Comparison of ENCODE assay signal across 24 mouse cellular contexts in genomic region chr11:112140912-112141311, GRCm38 (mm10).
DNase-seq lines count a peak whose midpoint lies in the region; ATAC-seq lines count a peak whose summit lies in the region.
"Had no signal": no experiment of that assay in that cellular context is flagged by ENCODE, and none has a peak within 500 bp of the region (broad histone marks: within the 10 kb centered on the region; RNA-seq: fewer than 3 reads in every experiment).

No protein-coding gene starts in this region.

- H3K27ac ChIP-seq in hindbrain, embryonic 14.5 days: no peak overlapping the region
- H3K27ac ChIP-seq in hindbrain, embryonic 10.5 days: no peak overlapping the region
- H3K27ac ChIP-seq in forebrain, embryonic 13.5 days: 0 out of 2 replicates have a peak overlapping the region, but pooled peaks have one; percentile 4
- H3K27ac ChIP-seq in neural tube, embryonic 13.5 days (replicated peaks): no peak overlapping the region
- H3K27ac ChIP-seq: kidney, postnatal 0 days; liver, embryonic 15.5 days; lung, embryonic 15.5 days; stomach, postnatal 0 days had no signal

- H3K4me1 ChIP-seq in hindbrain, embryonic 14.5 days (replicated peaks; ENCODE audit: control insufficient read depth, insufficient read depth, low read length): peaks cover 19% of the 10 kb centered on the region
- H3K4me1 ChIP-seq in hindbrain, embryonic 10.5 days (replicated peaks): peaks cover 32% of the 10 kb centered on the region
- peaks cover 35% of the 10 kb centered on the region for H3K4me1 ChIP-seq in forebrain, embryonic 13.5 days
- H3K4me1 ChIP-seq in neural tube, embryonic 13.5 days (replicated peaks): peaks cover 35% of the 10 kb centered on the region
- H3K4me1 ChIP-seq: liver, embryonic 15.5 days; lung, embryonic 15.5 days; megakaryocyte, embryonic 14.5 days had no signal

- no peaks in the 10 kb centered on the region for H3K27me3 ChIP-seq in hindbrain, embryonic 14.5 days (ENCODE audit: control insufficient read depth, insufficient read depth, low read length)
- peaks cover 16% of the 10 kb centered on the region for H3K27me3 ChIP-seq in hindbrain, embryonic 10.5 days (ENCODE audit: insufficient read depth, poor library complexity, severe bottlenecking)
- H3K27me3 ChIP-seq in forebrain, embryonic 13.5 days: no peaks in the 10 kb centered on the region
- H3K27me3 ChIP-seq in neural tube, embryonic 13.5 days: peaks cover 17% of the 10 kb centered on the region; the same call in 1 of the 2 replicates
- H3K27me3 ChIP-seq: CH12.LX; liver, embryonic 15.5 days; lung, embryonic 15.5 days; megakaryocyte, embryonic 14.5 days; Patski had no signal

- peak overlapping the region; percentile 16; the same call in 1 of the 2 replicates for H3K4me2 ChIP-seq in hindbrain, embryonic 14.5 days (replicated peaks)
- H3K4me2 ChIP-seq in forebrain, embryonic 13.5 days: peak overlapping the region; percentile 6
- H3K4me2 ChIP-seq in neural tube, embryonic 13.5 days: peak overlapping the region; percentile 13; the same call in 1 of the 2 replicates
- H3K4me2 ChIP-seq: liver, embryonic 15.5 days; lung, embryonic 15.5 days had no signal

- H3K9me3 ChIP-seq in hindbrain, embryonic 14.5 days (ENCODE audit: control insufficient read depth, low read length): no peaks in the 10 kb centered on the region
- H3K9me3 ChIP-seq in hindbrain, embryonic 10.5 days: no peaks in the 10 kb centered on the region
- H3K9me3 ChIP-seq in forebrain, embryonic 13.5 days (replicated peaks): no peaks in the 10 kb centered on the region
- no peaks in the 10 kb centered on the region for H3K9me3 ChIP-seq in neural tube, embryonic 13.5 days
- H3K9me3 ChIP-seq: liver, embryonic 15.5 days; lung, embryonic 15.5 days had no signal

- ATAC-seq in hindbrain, embryonic 14.5 days (ENCODE audit: low FRiP score): no peak
- peak; percentile 73 for ATAC-seq in forebrain, embryonic 13.5 days
- no peak for ATAC-seq in neural tube, embryonic 13.5 days (ENCODE audit: low read depth)
- ATAC-seq: Patski had no signal

- 49% methylated on average over 9 of the region's 9 CpGs for WGBS in hindbrain, embryonic 14.5 days
- WGBS in hindbrain, embryonic 10.5 days: 79% methylated on average over 9 of the region's 9 CpGs
- 58% methylated on average over 9 of the region's 9 CpGs for whole genome bisulfite sequencing in forebrain, embryonic 13.5 days
- WGBS in neural tube, embryonic 13.5 days: 60% methylated on average over 9 of the region's 9 CpGs

- no peak overlapping the region for H3K9ac ChIP-seq in hindbrain, embryonic 14.5 days
- no peak overlapping the region for H3K9ac ChIP-seq in forebrain, embryonic 13.5 days
- H3K9ac ChIP-seq in neural tube, embryonic 13.5 days: no peak overlapping the region
- H3K9ac ChIP-seq: liver, embryonic 15.5 days; lung, embryonic 15.5 days had no signal

- H3K4me3 ChIP-seq in hindbrain, embryonic 14.5 days (replicated peaks; ENCODE audit: low read length): no peak overlapping the region
- H3K4me3 ChIP-seq in hindbrain, embryonic 10.5 days: no peak overlapping the region
- H3K4me3 ChIP-seq in forebrain, embryonic 13.5 days: no peak overlapping the region
- no peak overlapping the region for H3K4me3 ChIP-seq in neural tube, embryonic 13.5 days
- H3K4me3 ChIP-seq: liver, embryonic 15.5 days; lung, embryonic 15.5 days; megakaryocyte, embryonic 14.5 days had no signal

- DNase-seq in hindbrain, embryonic 14.5 days (ENCODE audit: low spot score): no peak
- no peak for DNase-seq in hindbrain, embryonic 10.5 days (ENCODE audit: low spot score)
- DNase-seq in urinary bladder, postnatal 14 days (ENCODE audit: low spot score): peak; percentile 9
- no peak for DNase-seq in urinary bladder, postnatal 25 days (ENCODE audit: low spot score)
- no peak for DNase-seq in embryo, embryonic 11 days
- DNase-seq: B cell, adult 2 months; cerebellum, adult 11 months; cerebellum, adult 9-11 months; gastrocnemius, postnatal 36 days; heart, postnatal 36 days; kidney, adult 18-20 months; left cerebral cortex, postnatal 4 days; liver; lung, postnatal 36 days had no signal

- H3K36me3 ChIP-seq in hindbrain, embryonic 14.5 days (replicated peaks; ENCODE audit: control insufficient read depth, insufficient read depth): no peaks in the 10 kb centered on the region
- H3K36me3 ChIP-seq in hindbrain, embryonic 10.5 days: no peaks in the 10 kb centered on the region
- H3K36me3 ChIP-seq in forebrain, embryonic 13.5 days (ENCODE audit: poor library complexity, severe bottlenecking): no peaks in the 10 kb centered on the region
- no peaks in the 10 kb centered on the region for H3K36me3 ChIP-seq in neural tube, embryonic 13.5 days
- H3K36me3 ChIP-seq: G1E; liver, embryonic 15.5 days; lung, embryonic 15.5 days had no signal
